Mouse (Mus musculus) bone marrow, adult 2 months (tissue): Measurements from ENCODE around the gene Tbc1d4. TPM values are rescaled to one million over a fixed set of nuclear protein-coding genes. Genes with fewer than 3 reads are reported as not detected.

Experiments used
- H3K27ac ChIP-seq: fragments of 200-500 bp; 2 replicates; pipeline ENCODE4 v1.5.1; 2012; ENCODE audit warnings: low read depth, mild to moderate bottlenecking, control low read depth, inconsistent platforms, low read length; ENCODE audit not compliant: control insufficient read depth, poor library complexity, insufficient read depth
- H3K4me1 ChIP-seq: fragments of 200-500 bp; 2 replicates; pipeline ENCODE4 v1.6.1; 2011; ENCODE audit warnings: low read length; ENCODE audit not compliant: control insufficient read depth, insufficient read depth
- H3K4me3 ChIP-seq: fragments of 200-500 bp; replicated peaks from 2 replicates; pipeline ENCODE3; 2011; ENCODE audit warnings: mild to moderate bottlenecking, low read depth, low read length, control low read depth; ENCODE audit not compliant: control insufficient read depth
- CTCF ChIP-seq: fragments of 200-500 bp; IDR thresholded peaks from 2 replicates; pipeline ENCODE4 v1.5.1; 2011; ENCODE audit warnings: low read length, control low read depth; ENCODE audit not compliant: control insufficient read depth, insufficient read depth
- POLR2A ChIP-seq: fragments of 200-500 bp; IDR thresholded peaks from 2 replicates; pipeline ENCODE4 v1.6.1; 2011; ENCODE audit warnings: low read depth, mild to moderate bottlenecking, control low read depth, low read length, borderline replicate concordance; ENCODE audit not compliant: control insufficient read depth
- WGBS: fragments of 180-500 bp; shearing (Covaris S2); methylation state at CpG from one replicate; pipeline ENCODE4 v1.1.7; 2018; 5-methylcytosine and 5-hydroxymethylcytosine counted together
- polyA plus RNA-seq: library from polyadenylated mRNA; stranded (reverse); fragments of >200 nt; gene quantifications from 2 replicates; pipeline ENCODE4 v1.2.4, GENCODE M21; 2011; ENCODE audit warnings: low replicate concordance; ENCODE audit not compliant: missing spikeins, insufficient read depth, insufficient read length

Gene Tbc1d4
- polyA plus RNA-seq, 1 experiment = 3.0 TPM

DNA sequence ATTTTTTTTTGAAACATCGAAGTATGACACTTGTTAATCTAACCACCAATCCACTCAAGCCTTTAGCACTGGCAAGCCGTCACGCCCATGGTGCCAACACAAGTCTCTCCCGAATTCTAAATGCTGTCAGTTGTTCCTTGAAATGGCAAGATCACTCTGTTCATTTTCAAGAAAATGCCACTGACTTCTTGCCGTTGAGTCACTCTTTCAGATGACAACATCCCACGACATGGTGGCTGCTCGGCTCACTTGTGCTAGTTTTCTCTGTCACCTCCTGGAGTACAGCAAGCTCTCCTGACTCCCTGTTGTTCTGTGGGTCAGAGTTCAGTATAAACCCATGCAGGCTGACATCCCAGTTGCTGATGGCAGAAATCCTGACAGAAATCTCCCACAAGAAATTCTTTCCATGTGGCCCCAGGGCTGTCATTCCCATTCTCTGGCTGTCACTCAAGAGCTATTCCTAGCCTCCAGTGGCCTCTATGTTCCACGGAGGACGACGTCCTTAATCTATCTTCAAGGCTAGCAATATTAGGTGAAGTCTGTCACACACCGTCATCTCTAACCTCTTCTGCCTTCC is 81.5 kb downstream of the Tbc1d4 start:
- no peak overlapping the region for H3K27ac ChIP-seq
- 86% methylated on average over 11 of the region's 11 CpGs for WGBS
- no peaks in the 10 kb centered on the region; the same call in 1 of the 2 replicates for H3K4me1 ChIP-seq
- no peak overlapping the region for H3K4me3 ChIP-seq
- no peak for TF ChIP-seq POLR2A

DNA sequence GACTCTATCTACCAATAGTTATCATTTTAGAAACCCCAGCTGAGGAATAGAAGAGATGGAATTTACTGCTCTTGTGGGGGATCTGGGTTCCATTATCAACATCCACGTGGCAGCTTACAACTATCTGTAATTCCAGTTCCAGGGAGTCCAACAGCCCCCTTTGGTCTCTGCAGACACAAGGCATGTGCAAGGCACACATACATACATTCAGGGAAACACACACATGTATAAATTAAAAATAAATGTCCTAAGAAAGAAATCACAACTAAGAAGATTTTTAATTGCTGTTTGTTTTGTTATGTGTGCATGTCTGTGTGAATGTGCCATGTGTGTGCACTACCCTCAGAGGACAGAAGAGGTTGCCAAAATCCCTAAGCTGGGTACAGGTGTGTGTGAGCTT is 82.5 kb downstream of the Tbc1d4 start:
- Histone ChIP-seq H3K27ac (no peak overlapping the region), H3K4me1 (no peaks in the 10 kb centered on the region; the same call in 1 of the 2 replicates), H3K4me3 (no peak overlapping the region)
- TF ChIP-seq POLR2A (no peak), CTCF (no peak)
- WGBS = 79% methylated on average over 1 of the region's 1 CpGs

DNA sequence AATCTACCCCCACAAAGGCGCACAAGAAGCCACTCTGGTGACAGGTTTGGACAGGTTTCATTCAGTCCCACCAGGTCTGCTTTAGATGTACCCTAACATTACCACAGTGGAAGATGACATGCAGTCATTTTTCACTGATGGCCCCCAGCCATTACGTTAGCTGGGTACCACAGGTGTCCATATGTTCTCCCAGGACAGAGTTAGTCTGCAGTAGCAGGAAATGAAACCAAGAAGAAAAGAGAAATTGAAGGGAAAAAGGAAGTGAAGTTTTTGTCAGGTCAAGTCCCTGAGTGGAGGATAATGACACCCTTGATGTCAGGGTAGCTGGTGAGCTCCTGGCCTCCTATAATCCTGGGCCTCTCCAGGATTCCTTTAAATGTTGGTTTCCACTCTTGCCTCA is 89.0 kb downstream of the Tbc1d4 start:
- no peak overlapping the region for H3K4me3 ChIP-seq
- WGBS = 65% methylated on average over 2 of the region's 2 CpGs
- no peak for TF ChIP-seq CTCF
- no peak for TF ChIP-seq POLR2A
- H3K27ac ChIP-seq = no peak overlapping the region
- no peaks in the 10 kb centered on the region for H3K4me1 ChIP-seq

DNA sequence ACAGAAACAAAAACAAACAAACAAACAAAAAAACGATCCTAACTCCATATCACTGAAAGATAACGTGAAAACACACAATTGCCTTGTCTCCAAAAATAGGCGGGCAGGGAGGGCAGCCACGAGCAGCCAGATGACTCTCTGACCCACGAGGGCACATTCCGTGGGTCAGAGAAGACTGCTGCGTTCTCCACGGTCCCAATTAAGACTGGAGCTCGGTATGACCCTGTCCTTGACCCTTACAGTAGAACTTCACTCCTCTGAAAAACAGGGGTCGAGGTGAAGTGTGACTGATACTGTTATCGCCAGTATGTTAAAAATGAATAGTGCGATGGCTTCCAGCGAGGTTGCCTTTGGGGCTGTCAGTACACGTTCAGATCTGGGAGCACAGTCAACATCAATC is 90.7 kb downstream of the Tbc1d4 start:
- no peaks in the 10 kb centered on the region for H3K4me1 ChIP-seq
- no peak overlapping the region for H3K4me3 ChIP-seq
- no peak overlapping the region; the same call in 1 of the 2 replicates for H3K27ac ChIP-seq
- WGBS = 74% methylated on average over 14 of the region's 14 CpGs
- TF ChIP-seq POLR2A = no peak
- TF ChIP-seq CTCF = no peak

DNA sequence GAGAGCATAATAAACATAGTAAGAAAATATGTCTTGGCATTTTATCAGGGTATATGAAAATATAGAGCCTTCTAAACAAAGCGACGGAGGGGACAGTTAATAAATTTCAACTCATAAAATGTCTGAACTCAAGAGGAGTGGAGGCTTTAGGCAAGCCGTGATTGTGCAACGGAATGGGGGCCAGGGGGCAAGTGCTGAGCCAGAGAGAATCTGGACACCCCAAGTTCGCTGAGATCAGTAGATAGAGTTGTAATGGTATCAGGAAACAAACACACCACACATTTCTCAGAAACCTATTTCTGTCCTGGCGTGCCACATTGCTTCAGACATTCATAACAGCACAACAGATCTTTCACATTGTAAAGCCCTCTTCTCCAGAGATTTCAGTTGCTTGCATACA is 91.2 kb downstream of the Tbc1d4 start:
- Histone ChIP-seq H3K4me3 (no peak overlapping the region), H3K27ac (no peak overlapping the region), H3K4me1 (no peaks in the 10 kb centered on the region)
- 64% methylated on average over 6 of the region's 6 CpGs for WGBS
- TF ChIP-seq CTCF (no peak), POLR2A (no peak)

DNA sequence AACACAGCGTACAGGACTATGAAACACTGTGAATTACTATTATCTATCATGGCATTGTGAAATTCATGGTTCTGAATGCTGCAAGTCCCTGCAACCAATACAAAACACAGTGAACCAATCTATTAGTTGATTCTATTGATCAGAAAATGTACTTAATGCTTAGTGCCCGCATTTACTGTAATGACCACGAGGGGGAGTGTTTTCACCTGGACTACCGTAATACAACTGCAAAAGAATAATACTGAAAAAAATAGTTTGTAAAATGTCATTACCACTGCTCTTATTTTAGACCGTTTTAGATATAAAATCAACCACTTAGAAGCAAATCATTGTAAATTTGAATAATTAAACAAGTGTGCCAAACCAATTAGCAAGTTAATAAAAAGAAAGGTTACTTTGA is 91.7 kb downstream of the Tbc1d4 start:
- Histone ChIP-seq H3K27ac (no peak overlapping the region), H3K4me1 (no peaks in the 10 kb centered on the region), H3K4me3 (no peak overlapping the region)
- 20% methylated on average over 5 of the region's 5 CpGs for WGBS
- TF ChIP-seq CTCF = no peak
- no peak for TF ChIP-seq POLR2A

DNA sequence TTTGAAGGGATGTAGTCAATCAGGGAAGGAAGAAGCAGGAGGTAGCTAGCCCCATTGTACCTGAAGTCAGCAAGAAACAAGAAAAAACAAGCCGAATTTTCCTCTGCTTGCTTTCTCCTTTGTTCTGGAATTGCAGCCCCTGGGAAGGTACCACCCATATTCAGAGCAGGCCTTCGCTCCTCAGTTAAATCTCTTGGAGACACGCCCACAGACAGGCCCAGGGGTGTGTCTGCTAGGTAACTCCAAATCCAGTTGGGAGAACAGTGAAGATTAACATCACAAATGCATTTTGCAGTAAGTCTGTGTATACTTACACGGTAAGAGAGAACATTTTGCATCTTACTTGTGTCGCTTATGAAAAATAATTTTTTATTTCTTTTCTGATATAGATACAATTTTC is 92.1 kb downstream of the Tbc1d4 start:
- Histone ChIP-seq H3K4me3 (no peak overlapping the region), H3K4me1 (no peaks in the 10 kb centered on the region), H3K27ac (no peak overlapping the region)
- TF ChIP-seq CTCF = no peak
- WGBS = 67% methylated on average over 5 of the region's 5 CpGs

DNA sequence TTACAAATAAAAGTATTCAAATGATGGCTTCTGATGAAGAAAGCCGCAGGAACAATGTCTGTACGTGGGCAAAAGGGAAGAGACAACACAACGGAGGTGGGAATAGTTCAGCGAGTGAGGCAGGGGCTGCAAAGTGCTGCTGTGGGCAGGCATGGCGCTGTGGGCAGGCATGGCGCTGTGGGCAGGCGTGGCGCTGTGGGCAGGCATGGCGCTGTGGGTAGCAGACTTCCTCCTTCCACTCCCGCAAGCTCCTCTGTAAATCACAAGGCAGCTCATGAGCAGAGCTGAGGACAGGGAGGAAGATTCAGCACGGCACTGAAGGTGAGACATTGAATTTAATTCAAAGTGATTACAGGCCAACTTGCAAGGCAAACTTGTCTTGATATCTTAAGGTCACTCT is 93.0 kb downstream of the Tbc1d4 start:
- Histone ChIP-seq H3K4me3 (no peak overlapping the region), H3K27ac (no peak overlapping the region), H3K4me1 (no peaks in the 10 kb centered on the region)
- 68% methylated on average over 11 of the region's 11 CpGs for WGBS
- no peak for TF ChIP-seq CTCF
- no peak for TF ChIP-seq POLR2A

DNA sequence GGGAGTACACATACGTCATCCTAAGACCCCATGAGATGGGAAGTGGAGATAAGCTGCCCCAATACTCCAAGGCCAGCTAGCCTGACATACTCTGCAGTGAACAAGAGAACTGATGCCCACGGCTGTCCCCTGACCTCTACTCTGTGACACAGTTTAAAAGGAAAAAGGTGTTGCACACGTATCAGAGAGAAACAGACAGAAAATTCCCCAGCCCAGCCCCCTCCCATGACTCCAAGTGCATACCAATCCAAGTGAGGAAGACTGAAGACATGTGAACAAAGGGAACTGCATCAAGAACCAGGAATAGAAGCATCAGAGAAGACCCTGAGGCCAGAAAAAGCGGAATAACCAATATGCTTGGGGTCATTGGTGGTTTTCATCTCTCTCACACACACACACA is 93.7 kb downstream of the Tbc1d4 start:
- no peak overlapping the region for H3K4me3 ChIP-seq
- H3K27ac ChIP-seq = no peak overlapping the region
- 60% methylated on average over 4 of the region's 4 CpGs for WGBS
- no peaks in the 10 kb centered on the region for H3K4me1 ChIP-seq
- TF ChIP-seq CTCF (no peak), POLR2A (no peak)
